Mouse (Mus musculus): ENCODE results near the gene Lyst. TPM values are rescaled to one million over a fixed set of nuclear protein-coding genes. Genes with fewer than 3 reads are reported as not detected.

Gene Lyst
- polyA plus RNA-seq, 1 experiment from 2014 or later = 2.5 TPM

- no peak for DNase-seq (ENCODE audit: low spot score, missing footprints)
- Histone ChIP-seq H3K4me3 (ENCODE audit: low read depth, low read length) (no peak overlapping the region), H3K27ac (ENCODE audit: low read depth, low read length) (no peak overlapping the region), H3K4me1 (ENCODE audit: control insufficient read depth, insufficient read depth, low read length) (no peaks in the 10 kb centered on the region), H3K9ac (ENCODE audit: low read length) (no peak overlapping the region), H3K36me3 (ENCODE audit: control insufficient read depth, insufficient read depth, low read length) (no peaks in the 10 kb centered on the region), H3K9me3 (ENCODE audit: control insufficient read depth, low read length) (no peaks in the 10 kb centered on the region), H3K27me3 (ENCODE audit: control insufficient read depth, insufficient read depth, low read length) (no peaks in the 10 kb centered on the region), H3K4me2 (no peak overlapping the region)
- WGBS = 51% methylated on average over 1 of the region's 1 CpGs
- ATAC-seq (ENCODE audit: low FRiP score) = no peak
Observed at GRCm38 (mm10) chr13:13608311-13608710, 18.1 kb downstream of the Lyst start.

- Histone ChIP-seq H3K4me2 (no peak overlapping the region), H3K4me1 (ENCODE audit: control insufficient read depth, insufficient read depth, low read length) (no peaks in the 10 kb centered on the region), H3K9ac (ENCODE audit: low read length) (no peak overlapping the region), H3K4me3 (ENCODE audit: low read depth, low read length) (no peak overlapping the region), H3K27me3 (ENCODE audit: control insufficient read depth, insufficient read depth, low read length) (no peaks in the 10 kb centered on the region), H3K27ac (ENCODE audit: low read depth, low read length) (no peak overlapping the region), H3K36me3 (ENCODE audit: control insufficient read depth, insufficient read depth, low read length) (no peaks in the 10 kb centered on the region), H3K9me3 (ENCODE audit: control insufficient read depth, low read length) (no peaks in the 10 kb centered on the region)
- no peak for DNase-seq (ENCODE audit: low spot score, missing footprints)
- ATAC-seq (ENCODE audit: low FRiP score) = no peak
- 85% methylated on average over 2 of the region's 2 CpGs for WGBS
Observed at GRCm38 (mm10) chr13:13609655-13610054, 19.5 kb downstream of the Lyst start.

GRCm38 (mm10) chr13:13612882-13613281, 22.7 kb downstream of the Lyst start:
- H3K9ac ChIP-seq (ENCODE audit: low read length) = no peak overlapping the region
- ATAC-seq (ENCODE audit: low FRiP score) = no peak
- H3K4me2 ChIP-seq = no peak overlapping the region
- WGBS = 69% methylated on average over 1 of the region's 1 CpGs
- H3K27me3 ChIP-seq (ENCODE audit: control insufficient read depth, insufficient read depth, low read length) = no peaks in the 10 kb centered on the region
- H3K4me1 ChIP-seq (ENCODE audit: control insufficient read depth, insufficient read depth, low read length) = no peaks in the 10 kb centered on the region
- H3K27ac ChIP-seq (ENCODE audit: low read depth, low read length) = no peak overlapping the region
- DNase-seq (ENCODE audit: low spot score, missing footprints) = no peak
- no peaks in the 10 kb centered on the region for H3K36me3 ChIP-seq (ENCODE audit: control insufficient read depth, insufficient read depth, low read length)
- H3K4me3 ChIP-seq (ENCODE audit: low read depth, low read length) = no peak overlapping the region
- no peaks in the 10 kb centered on the region for H3K9me3 ChIP-seq (ENCODE audit: control insufficient read depth, low read length)

DNA sequence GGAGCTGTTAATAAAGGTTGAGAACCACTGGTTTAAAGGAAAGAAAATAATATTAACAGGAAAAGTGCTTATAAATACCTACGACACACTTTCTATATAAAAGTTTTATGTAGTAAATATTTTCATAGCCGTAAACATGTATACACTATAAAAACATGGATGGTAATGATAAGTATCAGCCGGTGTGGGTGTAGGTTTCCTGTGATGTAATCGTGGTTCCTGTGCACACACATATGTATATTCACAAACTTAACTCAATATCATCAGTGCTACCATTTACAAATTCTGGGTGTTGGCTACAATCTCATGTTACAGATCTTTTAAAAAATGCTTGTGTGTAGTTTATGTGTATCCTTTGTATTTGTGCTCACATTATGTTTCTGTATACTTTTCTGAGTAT, 24.0 kb downstream of the Lyst start:
- DNase-seq (ENCODE audit: low spot score, missing footprints) (no peak), ATAC-seq (ENCODE audit: low FRiP score) (no peak)
- no peaks in the 10 kb centered on the region for H3K27me3 ChIP-seq (ENCODE audit: control insufficient read depth, insufficient read depth, low read length)
- H3K4me2 ChIP-seq = no peak overlapping the region
- H3K36me3 ChIP-seq (ENCODE audit: control insufficient read depth, insufficient read depth, low read length) = no peaks in the 10 kb centered on the region
- H3K4me1 ChIP-seq (ENCODE audit: control insufficient read depth, insufficient read depth, low read length) = no peaks in the 10 kb centered on the region
- no peak overlapping the region for H3K27ac ChIP-seq (ENCODE audit: low read depth, low read length)
- no peak overlapping the region for H3K4me3 ChIP-seq (ENCODE audit: low read depth, low read length)
- H3K9ac ChIP-seq (ENCODE audit: low read length) = no peak overlapping the region
- WGBS = 96% methylated on average over 4 of the region's 4 CpGs
- H3K9me3 ChIP-seq (ENCODE audit: control insufficient read depth, low read length) = no peaks in the 10 kb centered on the region

DNA sequence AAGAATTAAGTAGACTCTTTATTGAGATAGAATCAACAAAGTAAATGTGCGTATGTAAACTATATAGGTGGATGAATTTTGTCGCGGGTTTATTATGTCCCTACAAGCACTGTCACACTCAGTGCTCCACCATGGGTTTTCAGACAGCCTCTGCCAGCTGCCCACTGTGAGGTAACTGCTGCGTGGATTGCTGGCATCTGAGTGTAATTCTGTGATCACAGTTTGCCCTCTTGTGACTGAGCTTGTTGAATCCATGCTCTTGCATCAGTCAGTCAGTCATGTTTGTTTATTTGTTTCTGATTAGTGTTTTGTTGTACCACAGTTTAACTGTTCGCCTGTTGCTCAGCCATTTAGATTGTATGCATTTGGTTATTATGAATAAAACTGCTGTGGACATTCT, 31.3 kb downstream of the Lyst start:
- Histone ChIP-seq H3K9ac (ENCODE audit: low read length) (no peak overlapping the region), H3K4me3 (ENCODE audit: low read depth, low read length) (no peak overlapping the region), H3K27me3 (ENCODE audit: control insufficient read depth, insufficient read depth, low read length) (no peaks in the 10 kb centered on the region), H3K4me2 (no peak overlapping the region), H3K4me1 (ENCODE audit: control insufficient read depth, insufficient read depth, low read length) (no peaks in the 10 kb centered on the region), H3K27ac (ENCODE audit: low read depth, low read length) (no peak overlapping the region), H3K36me3 (ENCODE audit: control insufficient read depth, insufficient read depth, low read length) (no peaks in the 10 kb centered on the region), H3K9me3 (ENCODE audit: control insufficient read depth, low read length) (no peaks in the 10 kb centered on the region)
- no peak for ATAC-seq (ENCODE audit: low FRiP score)
- WGBS = 90% methylated on average over 5 of the region's 5 CpGs
- DNase-seq (ENCODE audit: low spot score, missing footprints) = no peak

DNA sequence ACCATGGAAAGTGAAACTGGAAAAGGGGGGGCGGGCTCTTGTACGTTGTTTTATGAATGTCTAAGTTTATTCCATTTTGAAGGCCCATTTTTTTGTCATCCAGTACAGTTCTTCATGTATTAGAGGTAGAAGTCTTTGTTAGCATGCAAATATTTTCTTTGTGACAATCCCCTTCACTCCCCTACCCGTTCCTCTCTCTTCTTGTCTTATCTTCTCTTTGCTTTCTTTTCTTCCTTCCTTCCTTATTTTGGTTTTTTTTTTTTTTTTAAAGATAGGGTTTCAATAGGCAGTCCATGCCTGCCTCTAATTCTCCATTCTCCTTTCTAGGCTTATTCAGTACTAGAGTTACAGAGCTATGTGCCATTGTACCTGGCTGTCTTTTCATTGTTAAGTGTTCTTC, 32.4 kb downstream of the Lyst start:
- no peak for DNase-seq (ENCODE audit: low spot score, missing footprints)
- no peak for ATAC-seq (ENCODE audit: low FRiP score)
- no peaks in the 10 kb centered on the region for H3K4me1 ChIP-seq (ENCODE audit: control insufficient read depth, insufficient read depth, low read length)
- H3K9ac ChIP-seq (ENCODE audit: low read length) = no peak overlapping the region
- H3K27ac ChIP-seq (ENCODE audit: low read depth, low read length) = no peak overlapping the region
- 90% methylated on average over 3 of the region's 3 CpGs for WGBS
- no peak overlapping the region for H3K4me2 ChIP-seq
- H3K9me3 ChIP-seq (ENCODE audit: control insufficient read depth, low read length) = no peaks in the 10 kb centered on the region
- H3K27me3 ChIP-seq (ENCODE audit: control insufficient read depth, insufficient read depth, low read length) = no peaks in the 10 kb centered on the region
- no peak overlapping the region for H3K4me3 ChIP-seq (ENCODE audit: low read depth, low read length)
- H3K36me3 ChIP-seq (ENCODE audit: control insufficient read depth, insufficient read depth, low read length) = no peaks in the 10 kb centered on the region

- H3K36me3 ChIP-seq (ENCODE audit: control insufficient read depth, insufficient read depth, low read length) = no peaks in the 10 kb centered on the region
- H3K27me3 ChIP-seq (ENCODE audit: control insufficient read depth, insufficient read depth, low read length) = no peaks in the 10 kb centered on the region
- H3K4me2 ChIP-seq = no peak overlapping the region
- peaks cover 3% of the 10 kb centered on the region for H3K4me1 ChIP-seq (ENCODE audit: control insufficient read depth, insufficient read depth, low read length)
- ATAC-seq (ENCODE audit: low FRiP score) = no peak
- no peak overlapping the region for H3K4me3 ChIP-seq (ENCODE audit: low read depth, low read length)
- DNase-seq (ENCODE audit: low spot score, missing footprints) = no peak
- H3K27ac ChIP-seq (ENCODE audit: low read depth, low read length) = no peak overlapping the region
- no peak overlapping the region for H3K9ac ChIP-seq (ENCODE audit: low read length)
- 88% methylated on average over 1 of the region's 1 CpGs for WGBS
- no peaks in the 10 kb centered on the region for H3K9me3 ChIP-seq (ENCODE audit: control insufficient read depth, low read length)
Observed at GRCm38 (mm10) chr13:13633746-13634145, 43.5 kb downstream of the Lyst start.

GRCm38 (mm10) chr13:13634706-13635105, 44.5 kb downstream of the Lyst start:
- Histone ChIP-seq H3K36me3 (ENCODE audit: control insufficient read depth, insufficient read depth, low read length) (no peaks in the 10 kb centered on the region), H3K9me3 (ENCODE audit: control insufficient read depth, low read length) (no peaks in the 10 kb centered on the region), H3K4me3 (ENCODE audit: low read depth, low read length) (no peak overlapping the region), H3K4me1 (ENCODE audit: control insufficient read depth, insufficient read depth, low read length) (peaks cover 3% of the 10 kb centered on the region), H3K9ac (ENCODE audit: low read length) (no peak overlapping the region), H3K27me3 (ENCODE audit: control insufficient read depth, insufficient read depth, low read length) (no peaks in the 10 kb centered on the region), H3K4me2 (no peak overlapping the region), H3K27ac (ENCODE audit: low read depth, low read length) (no peak overlapping the region)
- 35% methylated on average over 7 of the region's 7 CpGs for WGBS
- DNase-seq (ENCODE audit: low spot score, missing footprints) (no peak), ATAC-seq (ENCODE audit: low FRiP score) (no peak)

- no peaks in the 10 kb centered on the region for H3K9me3 ChIP-seq (ENCODE audit: control insufficient read depth, low read length)
- ATAC-seq (ENCODE audit: low FRiP score) (no peak), DNase-seq (ENCODE audit: low spot score, missing footprints) (no peak)
- peaks cover 3% of the 10 kb centered on the region for H3K4me1 ChIP-seq (ENCODE audit: control insufficient read depth, insufficient read depth, low read length)
- no peak overlapping the region for H3K4me2 ChIP-seq
- H3K27ac ChIP-seq (ENCODE audit: low read depth, low read length) = no peak overlapping the region
- H3K4me3 ChIP-seq (ENCODE audit: low read depth, low read length) = no peak overlapping the region
- no peaks in the 10 kb centered on the region for H3K36me3 ChIP-seq (ENCODE audit: control insufficient read depth, insufficient read depth, low read length)
- no peak overlapping the region for H3K9ac ChIP-seq (ENCODE audit: low read length)
- WGBS = 46% methylated on average over 12 of the region's 12 CpGs
- H3K27me3 ChIP-seq (ENCODE audit: control insufficient read depth, insufficient read depth, low read length) = no peaks in the 10 kb centered on the region
Observed at GRCm38 (mm10) chr13:13635224-13635623, 45.0 kb downstream of the Lyst start.

DNA sequence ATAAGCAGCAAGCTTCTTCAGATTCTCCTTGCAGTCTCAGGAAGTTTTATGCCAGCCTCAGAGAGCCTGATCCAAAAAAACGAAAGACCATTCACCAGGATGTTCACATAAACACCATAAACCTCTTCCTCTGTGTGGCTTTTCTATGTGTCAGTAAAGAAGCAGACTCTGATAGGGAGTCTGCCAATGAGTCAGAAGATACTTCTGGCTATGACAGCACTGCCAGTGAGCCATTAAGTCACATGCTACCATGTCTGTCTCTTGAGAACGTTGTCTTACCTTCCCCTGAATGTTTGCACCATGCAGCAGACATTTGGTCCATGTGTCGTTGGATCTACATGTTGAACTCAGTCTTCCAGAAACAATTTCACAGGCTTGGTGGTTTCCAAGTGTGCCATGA, 47.4 kb downstream of the Lyst start:
- DNase-seq (ENCODE audit: low spot score, missing footprints) (no peak), ATAC-seq (ENCODE audit: low FRiP score) (no peak)
- no peak overlapping the region for H3K4me3 ChIP-seq (ENCODE audit: low read depth, low read length)
- no peaks in the 10 kb centered on the region for H3K36me3 ChIP-seq (ENCODE audit: control insufficient read depth, insufficient read depth, low read length)
- 85% methylated on average over 3 of the region's 3 CpGs for WGBS
- no peak overlapping the region for H3K9ac ChIP-seq (ENCODE audit: low read length)
- peaks cover 3% of the 10 kb centered on the region for H3K4me1 ChIP-seq (ENCODE audit: control insufficient read depth, insufficient read depth, low read length)
- H3K27ac ChIP-seq (ENCODE audit: low read depth, low read length) = no peak overlapping the region
- no peaks in the 10 kb centered on the region for H3K9me3 ChIP-seq (ENCODE audit: control insufficient read depth, low read length)
- H3K4me2 ChIP-seq = no peak overlapping the region
- H3K27me3 ChIP-seq (ENCODE audit: control insufficient read depth, insufficient read depth, low read length) = no peaks in the 10 kb centered on the region

Data from midbrain, embryonic 11.5 days (tissue).